Mouse (Mus musculus) cortical plate, adult 2 months (tissue): ENCODE measurements around the gene Gm20379.

Experiments
- CTCF ChIP-seq: fragments of 200-500 bp; IDR thresholded peaks from 2 replicates; pipeline ENCODE4 v1.5.1; 2011; ENCODE audit warnings: mild to moderate bottlenecking, control low read depth, low read length; ENCODE audit not compliant: insufficient read depth; ENCODE audit errors: extremely low read depth
- POLR2A ChIP-seq: fragments of 200-500 bp; IDR thresholded peaks from 2 replicates; pipeline ENCODE4 v1.6.1; 2011; ENCODE audit warnings: mild to moderate bottlenecking, low read length, control low read depth; ENCODE audit not compliant: insufficient read depth; ENCODE audit errors: extremely low read depth

- TF ChIP-seq CTCF (no peak), POLR2A (no peak)
Measured at GRCm38 (mm10) chr13:92328000-92328399, 22.2 kb downstream of the Gm20379 start.
